Mouse (Mus musculus): ENCODE data around the gene Ly6g6f.

GRCm38 (mm10) chr17:35031272-35031671 lies 54.1 kb downstream of the Ly6g6f start:
- TF ChIP-seq CTCF (IDR thresholded peaks at IDR 0.05; ENCODE audit: low read depth) = no peak
- no peak for TF ChIP-seq EP300 (optimal IDR thresholded peaks at IDR 0.05)

All from stomach, postnatal 0 days (tissue).